Mouse (Mus musculus) adrenal gland, postnatal 14 days (tissue): ENCODE measurements around the gene Mindy4b-ps. TPM values are rescaled to one million over a fixed set of nuclear protein-coding genes. Genes with fewer than 3 reads are reported as not detected.

Source experiments
- DNase-seq: peaks from one replicate; pipeline ENCODE4 v3.0.0; 2021; ENCODE audit warnings: mixed read lengths
- total RNA-seq: library from RNA; stranded (reverse); gene quantifications from 2 replicates; pipeline ENCODE4 v1.2.3, GENCODE M21; 2021

Mindy4b-ps gene
- total RNA-seq, 1 experiment from 2014 or later, result not detected

DNA sequence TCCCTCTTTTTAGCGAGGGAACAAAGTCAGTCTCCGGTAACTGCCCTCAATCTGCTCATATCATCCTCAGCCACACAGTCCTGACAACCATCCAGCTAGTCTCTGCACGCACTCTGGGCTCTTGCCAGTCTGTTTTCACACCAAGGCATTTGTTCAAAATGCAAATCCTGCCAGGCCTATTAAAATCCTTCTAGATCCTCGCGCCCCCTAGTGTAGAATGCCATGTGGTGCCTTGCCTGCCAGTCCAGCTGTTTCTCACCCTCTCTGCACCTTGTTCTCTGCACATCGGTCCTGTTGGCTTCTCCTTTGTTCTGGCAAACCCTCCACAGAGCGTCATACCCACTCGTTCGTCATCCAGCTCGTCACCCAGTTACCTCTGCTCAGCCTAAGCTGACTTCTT is 36.2 kb downstream of the Mindy4b-ps start:
- DNase-seq, result peak; percentile 78

DNA sequence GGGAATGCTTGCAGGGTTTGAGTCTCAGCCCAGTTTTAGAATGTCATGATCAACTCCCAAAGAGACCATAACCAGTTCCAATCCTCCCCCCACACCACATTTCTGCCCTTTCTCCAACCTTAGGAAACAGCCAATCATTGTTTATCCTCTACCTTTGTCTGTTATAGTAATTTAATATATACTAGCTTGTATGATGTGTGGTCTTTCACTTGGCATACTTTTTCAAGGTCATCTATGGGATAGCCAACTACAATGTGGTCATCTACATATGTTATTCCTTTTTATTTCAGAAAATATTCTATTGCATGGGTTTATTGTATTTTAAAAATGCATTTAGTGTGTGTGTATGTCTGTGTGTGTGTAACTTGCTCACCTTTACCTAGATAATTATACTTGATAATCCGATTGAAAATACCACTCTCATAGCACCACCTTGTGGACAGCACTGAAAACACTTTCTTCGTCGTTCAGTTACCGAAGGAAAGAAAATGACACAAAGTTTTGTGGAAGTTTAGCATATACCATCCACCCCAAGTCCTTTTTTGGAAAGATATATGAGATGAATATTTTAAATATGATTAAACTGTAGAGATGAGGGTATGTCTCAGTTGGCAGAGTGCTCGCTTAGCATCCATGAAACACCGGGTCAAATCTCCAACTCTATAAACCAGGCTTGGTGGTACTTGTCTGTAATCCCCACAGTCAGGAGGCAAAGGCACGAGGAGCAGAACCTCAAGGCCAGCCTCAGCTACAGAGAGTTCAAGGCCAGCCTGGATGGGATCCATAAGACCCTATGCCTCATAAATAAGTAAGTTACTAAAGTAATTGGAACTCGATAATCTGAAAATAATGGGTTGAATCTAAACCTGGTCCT is 37.7 kb downstream of the Mindy4b-ps start:
- DNase-seq, result peak; percentile 31

DNA sequence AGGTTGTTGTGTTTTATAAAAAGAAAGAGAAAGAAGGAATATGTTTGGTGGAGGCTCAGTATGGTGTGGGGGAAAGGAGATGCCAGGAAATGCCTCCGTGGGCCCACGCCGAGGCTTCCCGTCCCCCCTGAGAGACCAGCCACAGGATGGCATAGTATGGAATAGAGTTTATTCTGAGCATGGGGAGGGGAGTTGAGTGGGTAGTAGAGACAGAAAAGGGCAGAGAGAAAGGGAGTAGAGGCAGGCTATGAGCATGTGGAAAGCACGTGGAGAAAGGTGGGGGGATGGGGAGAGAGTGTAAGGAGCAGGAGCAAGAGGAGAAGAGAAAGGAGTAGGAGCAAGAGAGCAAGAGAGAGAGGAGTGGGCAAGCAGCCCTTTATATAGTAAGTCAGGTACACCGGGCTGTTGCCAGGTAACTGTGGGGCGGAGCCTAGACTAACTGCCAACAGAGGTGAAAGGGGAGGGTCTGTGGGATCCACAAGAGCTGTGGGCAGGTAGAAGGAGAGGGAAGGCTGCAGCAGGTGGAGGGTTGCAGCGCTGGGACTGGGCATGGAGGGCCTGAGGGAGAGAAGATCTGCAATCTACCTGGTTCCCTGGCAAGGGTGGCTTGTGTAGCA is 38.4 kb downstream of the Mindy4b-ps start:
- no peak for DNase-seq

DNA sequence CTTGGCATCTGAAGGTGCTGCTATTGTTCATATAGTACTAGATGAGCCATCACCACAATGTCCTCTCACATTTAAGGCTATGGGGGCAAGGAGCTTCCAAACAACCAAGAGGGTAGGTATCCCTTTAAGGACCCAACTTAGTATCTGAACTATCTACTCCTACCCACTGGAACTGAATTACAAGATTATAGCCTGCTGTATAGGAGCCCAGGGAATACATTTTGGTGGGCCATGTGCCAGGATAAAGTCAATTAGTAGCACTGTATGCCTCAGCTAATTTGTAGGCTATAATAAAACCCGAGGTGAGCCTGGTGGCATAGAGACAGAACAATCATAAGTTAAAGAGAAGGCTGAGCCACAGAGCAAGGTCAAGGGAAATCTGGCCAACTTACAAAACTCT is 65.7 kb downstream of the Mindy4b-ps start:
- DNase-seq, result no peak

DNA sequence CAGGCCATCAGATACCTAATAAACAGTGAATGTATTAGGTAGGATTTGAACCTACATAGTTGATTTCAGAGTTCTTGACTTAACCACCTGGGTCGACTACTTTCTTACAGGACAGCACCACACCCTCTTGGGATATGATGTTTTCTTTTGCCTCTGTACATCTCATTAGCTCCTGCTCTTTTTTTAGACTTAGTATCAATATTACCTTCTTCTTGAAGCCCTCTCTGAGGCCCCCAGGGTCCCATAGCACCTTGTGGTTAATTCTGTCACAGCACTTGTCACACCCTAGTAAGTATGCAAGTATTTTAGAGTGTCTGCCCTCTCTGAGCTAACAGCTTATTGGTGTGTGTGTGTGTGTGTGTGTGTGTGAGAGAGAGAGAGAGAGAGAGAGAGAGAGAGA is 66.3 kb downstream of the Mindy4b-ps start:
- DNase-seq, result no peak

DNA sequence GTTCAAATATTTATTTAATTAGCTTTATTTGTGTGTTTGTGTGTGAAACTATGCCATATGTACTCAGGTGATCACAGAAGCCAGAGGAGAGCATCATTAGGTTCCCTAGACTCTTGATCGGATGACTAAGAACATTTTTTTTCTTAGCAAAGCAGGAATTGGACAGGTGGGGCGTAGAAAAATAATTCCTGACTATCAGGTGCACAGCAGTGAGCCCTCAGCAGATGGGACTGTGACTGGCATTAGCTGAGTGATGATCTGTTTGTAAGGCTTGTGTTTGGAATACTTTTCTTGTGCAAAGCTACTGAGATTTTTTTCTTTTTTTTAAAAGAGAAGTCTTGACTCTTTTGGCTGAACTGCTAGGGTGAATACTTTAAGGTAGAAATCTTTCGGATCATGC is 67.8 kb downstream of the Mindy4b-ps start:
- DNase-seq, result no peak

DNA sequence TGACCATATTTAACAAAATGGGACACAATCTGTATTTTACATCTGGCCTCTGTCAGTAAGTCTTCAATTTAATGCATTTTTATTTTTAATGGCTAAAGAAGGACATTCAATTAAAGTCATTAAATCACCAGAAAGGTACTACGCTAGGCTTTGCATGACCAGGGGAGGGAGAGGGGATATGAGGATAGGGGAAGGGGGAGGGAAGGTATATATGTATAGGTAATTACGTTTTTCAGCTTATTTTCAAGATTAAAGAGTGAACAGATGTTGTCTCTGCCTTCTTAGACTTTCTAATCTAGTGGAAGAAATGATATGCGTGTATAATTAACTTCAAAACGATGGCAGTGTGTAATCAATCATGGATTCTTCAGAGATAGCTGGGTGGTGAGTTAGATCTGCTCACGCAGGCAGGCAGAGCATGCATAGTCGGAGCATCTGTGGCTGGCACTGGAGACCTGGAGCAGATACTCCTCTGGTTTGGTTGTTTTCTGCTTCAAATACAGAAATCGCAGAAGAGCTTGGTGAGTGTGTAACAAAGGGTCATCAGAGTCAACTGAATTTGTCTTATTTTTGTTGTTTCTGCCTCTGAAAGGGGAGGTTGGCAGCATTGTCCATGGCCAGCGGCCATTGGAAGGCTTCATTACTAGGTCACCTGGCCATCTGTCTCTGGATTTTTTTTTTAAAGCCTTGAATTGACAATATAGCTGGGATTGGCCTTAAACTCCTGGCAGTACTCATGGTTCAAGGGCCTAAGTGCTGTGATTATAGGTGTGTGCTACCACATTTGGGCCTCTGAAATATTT is 70.1 kb downstream of the Mindy4b-ps start:
- no peak for DNase-seq

DNA sequence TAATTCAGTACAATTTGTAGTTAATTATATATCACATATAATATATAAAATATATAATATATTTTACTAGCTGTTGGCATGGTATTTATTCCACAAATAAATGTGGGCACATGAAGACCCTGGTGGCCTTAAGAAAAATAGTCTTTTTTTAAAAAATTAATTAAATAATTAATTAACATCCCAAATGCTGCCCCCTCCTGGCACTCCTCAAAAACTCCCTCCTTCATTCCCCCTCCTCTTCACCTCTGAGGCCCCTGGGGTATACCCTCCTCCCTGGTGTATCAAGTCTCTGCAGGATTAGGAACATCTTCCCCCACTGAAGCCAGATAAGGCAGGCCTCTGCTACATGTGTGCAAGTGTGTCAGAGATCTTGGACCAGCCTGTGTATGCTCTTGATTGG is 73.4 kb downstream of the Mindy4b-ps start:
- DNase-seq, result no peak

DNA sequence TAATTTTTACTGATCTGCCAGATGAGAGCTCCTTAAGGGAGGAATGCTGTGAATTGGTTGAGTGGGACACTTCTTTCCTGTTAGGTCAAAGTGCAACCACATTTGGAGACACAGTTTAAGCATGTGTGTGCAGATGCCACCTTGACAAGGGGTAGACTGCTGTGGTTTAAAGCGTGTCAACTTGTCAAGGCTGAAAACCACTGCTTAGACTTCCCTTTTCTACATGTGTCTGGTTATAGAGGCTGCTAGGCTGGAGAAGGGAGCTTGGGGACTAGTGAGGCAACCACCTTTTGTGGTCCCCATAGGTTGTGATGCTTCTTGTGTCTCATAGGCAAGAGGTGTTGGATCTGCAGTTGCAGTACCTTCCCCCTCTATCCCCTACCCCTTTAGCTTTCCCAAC is 74.2 kb downstream of the Mindy4b-ps start:
- no peak for DNase-seq

DNA sequence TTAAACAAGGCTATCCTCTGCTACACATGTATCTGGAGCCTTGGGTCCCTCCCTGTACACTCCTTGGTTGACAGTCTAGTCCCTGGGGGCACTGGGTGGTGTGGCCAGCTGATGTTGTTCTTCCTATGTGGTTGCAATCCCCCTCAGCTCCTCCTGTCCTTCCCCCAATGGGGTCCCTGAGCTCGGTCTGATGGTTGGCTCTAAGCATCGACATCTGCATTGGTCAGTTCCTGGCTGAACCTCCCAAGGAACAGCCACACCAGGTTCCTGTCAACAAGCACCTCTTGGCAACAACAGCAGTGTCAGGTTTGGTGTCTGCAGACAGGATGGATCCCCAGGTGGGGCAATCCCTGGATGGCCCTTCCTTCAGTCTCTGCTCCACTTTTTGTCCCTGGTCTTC is 82.6 kb downstream of the Mindy4b-ps start:
- DNase-seq, result no peak

Other genes with a start within 250 kb of the Mindy4b-ps start
- 117 and 125 TPM in 2 replicates for gene Selenot, start 245.7 kb downstream of the Mindy4b-ps start, total RNA-seq
- gene Erich6, start 185.1 kb downstream of the Mindy4b-ps start, total RNA-seq, result not detected in 2 replicates
- gene Siah2, start 129.9 kb downstream of the Mindy4b-ps start, total RNA-seq, result 12.9 and 19.1 TPM in 2 replicates
- not detected in 2 replicates for gene Clrn1, start 63.0 kb upstream of the Mindy4b-ps start, total RNA-seq
- gene Med12l, start 183.5 kb upstream of the Mindy4b-ps start, total RNA-seq, result 12.1 and 14.4 TPM in 2 replicates